Mouse (Mus musculus): Measurements from ENCODE around the gene Gm49325.

Gm49325 gene

DNA sequence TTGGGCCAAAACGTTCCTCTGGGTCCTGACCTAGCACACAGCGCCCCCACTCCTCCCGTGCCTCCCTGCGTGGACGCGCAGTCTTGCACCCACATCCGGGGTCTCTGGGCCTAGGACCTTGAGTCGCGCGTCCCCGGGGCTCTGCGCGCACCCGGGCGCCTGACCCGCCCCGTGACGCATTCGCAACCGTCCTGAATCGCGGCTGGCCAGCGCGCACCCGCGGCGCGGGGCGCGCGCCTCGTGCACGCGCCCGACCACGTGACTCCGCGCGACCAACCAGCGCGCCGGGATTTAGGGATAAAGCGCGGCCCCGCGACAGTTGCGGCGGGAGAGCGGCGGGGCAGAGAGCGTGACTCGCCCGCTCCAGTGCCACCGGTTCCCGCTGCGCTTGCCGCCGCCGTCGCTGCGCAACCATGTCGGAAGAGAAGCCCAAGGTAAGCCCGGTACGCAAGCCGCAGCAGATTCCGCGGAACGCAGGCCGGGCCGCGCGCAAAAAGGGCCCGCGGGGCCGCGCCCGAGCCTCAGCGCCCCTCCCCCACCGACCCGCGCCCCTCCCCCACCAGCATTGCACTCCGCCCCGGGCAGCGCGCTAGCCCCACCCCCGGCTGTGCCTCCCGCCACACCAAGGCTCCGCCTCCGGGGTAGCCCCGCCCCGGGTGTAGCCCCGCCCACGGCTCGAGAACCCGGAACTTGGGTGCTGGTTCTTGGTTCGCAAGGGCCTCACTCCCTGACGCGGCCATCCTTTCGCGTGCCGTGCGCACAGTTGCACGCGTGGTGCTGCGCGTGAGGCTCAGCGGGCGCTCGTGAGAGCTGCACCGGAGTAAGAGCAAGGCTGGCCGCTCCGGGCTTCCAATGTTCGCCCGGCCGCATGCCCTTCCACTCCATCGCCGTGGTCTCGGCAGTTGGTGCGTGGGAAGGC, at the start of gene Gm49325, which contains the start of gene Sumo3:
Gene Gm49325 (plus strand): TSS at position 290 of the 919 bp plus-strand sequence.
Gene Sumo3 (plus strand): TSS at position 190 of the 919 bp plus-strand sequence.
- DNase-seq (ENCODE audit: low spot score): peak; percentile 97

DNA sequence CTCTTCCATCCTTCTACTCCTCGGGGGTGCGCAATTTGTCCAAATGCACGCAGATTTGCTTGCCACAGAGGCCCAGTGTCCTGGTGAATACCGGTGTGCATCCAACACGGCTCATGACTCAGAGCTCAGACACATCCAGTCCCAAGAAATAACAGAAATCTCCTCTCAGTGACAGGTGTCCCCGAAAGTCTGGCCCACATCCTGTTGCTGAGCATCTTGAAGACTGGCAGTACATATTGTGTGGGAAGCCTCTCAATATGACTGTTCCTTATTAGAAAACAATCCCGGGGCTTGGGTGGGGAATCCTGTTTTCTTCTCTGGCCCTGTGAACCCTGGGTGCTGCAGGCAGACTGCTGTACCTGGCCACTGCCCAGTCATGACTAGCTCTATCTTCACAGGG, 49.4 kb upstream of the Gm49325 start:
- DNase-seq (ENCODE audit: low spot score): no peak

DNA sequence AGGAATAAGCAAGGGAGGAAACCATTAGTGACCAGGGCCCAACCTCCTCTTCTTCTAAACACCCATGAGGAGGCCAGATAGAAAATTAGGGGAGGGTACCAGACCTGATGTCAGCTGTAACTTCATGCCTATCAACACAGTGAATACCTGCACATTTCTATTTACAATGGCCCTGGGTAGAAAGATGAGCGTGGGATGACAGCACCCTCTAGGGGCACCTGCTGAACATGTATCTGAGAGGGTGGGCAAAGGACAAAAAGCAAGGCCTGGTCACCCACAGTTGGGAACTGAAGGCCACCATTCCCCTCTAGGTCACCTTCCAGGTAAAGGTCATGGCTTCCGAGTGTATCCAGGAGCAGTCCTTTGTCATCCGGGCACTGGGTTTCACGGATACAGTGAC, 48.4 kb upstream of the Gm49325 start:
- no peak for DNase-seq (ENCODE audit: low spot score)

DNA sequence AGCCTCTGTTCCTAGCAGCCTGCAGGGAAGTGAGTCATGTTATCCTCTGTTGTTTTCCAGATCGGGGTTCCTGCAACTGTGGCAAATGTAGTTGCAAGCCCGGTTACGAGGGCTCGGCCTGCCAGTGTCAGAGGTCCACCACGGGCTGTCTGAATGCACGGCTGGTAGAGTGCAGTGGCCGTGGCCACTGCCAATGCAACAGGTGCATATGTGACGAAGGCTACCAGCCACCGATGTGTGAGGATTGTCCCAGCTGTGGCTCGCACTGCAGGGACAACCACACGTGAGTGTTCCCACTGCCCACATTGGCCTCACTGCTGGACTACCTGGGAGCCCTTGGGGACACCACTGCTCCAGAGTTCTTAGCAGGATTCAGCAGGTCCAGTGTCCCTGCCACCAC, 45.9 kb upstream of the Gm49325 start:
- no peak for DNase-seq (ENCODE audit: low spot score)

DNA sequence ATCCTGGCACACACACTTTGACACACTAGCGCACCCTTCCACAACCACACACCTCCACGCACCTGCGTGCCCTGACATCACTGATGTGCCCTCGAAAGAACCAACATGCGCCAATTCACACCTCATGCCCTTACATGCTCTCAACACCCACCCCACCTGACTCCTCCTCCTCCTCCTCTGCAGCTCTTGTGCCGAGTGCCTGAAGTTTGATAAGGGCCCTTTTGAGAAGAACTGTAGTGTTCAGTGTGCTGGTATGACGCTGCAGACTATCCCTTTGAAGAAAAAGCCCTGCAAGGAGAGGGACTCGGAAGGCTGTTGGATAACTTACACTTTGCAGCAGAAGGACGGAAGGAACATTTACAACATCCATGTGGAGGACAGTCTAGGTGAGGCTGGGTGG, 45.2 kb upstream of the Gm49325 start:
- DNase-seq (ENCODE audit: low spot score): no peak

DNA sequence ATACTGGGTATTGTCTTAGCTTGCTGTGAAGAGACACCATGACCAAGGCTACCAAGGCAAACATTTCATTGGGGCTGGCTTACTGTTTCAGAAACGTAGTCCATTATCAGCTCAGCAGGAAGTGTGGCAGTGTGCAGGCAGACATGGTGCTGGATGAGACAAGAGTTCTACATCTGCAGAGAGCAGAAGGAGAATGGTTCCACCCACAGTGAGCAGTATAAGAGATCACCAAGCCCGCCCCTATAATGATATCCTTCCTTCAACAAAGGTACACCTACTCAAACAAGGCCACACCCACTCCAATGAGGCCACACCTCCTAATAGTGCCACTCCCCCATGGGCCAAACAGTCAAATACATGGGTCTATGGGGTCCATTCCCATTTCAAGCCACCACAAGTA, 44.5 kb upstream of the Gm49325 start:
- DNase-seq (ENCODE audit: low spot score): no peak

DNA sequence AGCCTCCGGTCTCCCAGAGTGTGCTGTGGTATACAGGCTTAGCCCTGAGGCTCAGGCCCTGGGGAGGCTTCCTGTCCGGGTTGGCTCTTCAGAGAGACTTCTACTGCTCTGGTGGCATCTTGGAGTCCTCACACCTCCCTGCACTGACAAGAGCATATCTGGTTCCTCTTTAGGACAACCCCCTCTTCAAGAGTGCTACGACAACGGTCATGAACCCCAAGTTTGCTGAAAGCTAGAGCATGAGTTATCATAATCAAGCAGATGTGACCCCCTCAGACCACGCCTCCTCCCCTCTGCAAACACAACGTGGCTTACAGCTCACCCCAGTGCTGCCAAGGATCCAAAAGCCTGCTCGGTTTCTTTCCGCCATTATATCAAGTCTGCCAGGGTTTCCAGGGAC, 41.0 kb upstream of the Gm49325 start:
- no peak for DNase-seq (ENCODE audit: low spot score)

DNA sequence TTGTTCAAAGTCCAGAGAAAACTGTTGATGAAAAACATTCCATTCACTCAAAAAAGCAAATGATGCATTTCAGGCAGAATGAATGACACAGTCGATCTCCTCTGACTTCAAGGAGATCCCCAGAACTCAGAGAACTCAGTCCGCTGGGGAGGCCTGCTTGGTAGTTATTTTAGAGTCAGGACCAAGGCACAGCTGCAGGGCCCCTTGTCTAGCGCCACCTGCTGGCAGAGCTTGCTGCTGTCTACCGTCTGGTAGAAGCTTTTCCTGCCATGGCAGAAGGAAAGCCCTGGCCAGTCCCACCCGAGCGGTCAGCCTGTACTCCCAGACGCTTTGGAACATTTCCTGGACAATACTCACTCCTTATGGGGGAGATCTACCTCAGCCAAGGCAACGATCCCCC, 39.3 kb upstream of the Gm49325 start:
- DNase-seq (ENCODE audit: low spot score): peak; percentile 80

DNA sequence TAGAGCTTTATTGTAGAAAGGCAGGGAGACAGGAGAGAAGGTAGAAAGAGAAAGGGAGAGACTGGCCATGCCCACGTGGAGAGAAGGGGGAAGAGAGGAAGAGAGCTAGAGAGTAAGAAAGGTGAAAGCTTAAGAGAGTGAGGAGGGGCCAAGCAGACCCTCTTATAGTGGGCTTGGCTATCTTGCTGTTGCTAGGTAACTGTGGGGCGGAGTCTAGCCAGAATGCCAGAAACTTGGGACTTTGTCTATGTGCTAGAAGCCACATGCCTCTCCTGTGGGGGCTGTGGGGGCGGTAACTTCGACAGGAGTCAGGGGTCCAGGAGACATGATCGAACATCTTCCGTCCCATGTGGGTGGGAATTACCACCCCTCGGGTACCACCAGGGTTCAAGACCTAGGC, 36.5 kb upstream of the Gm49325 start:
- no peak for DNase-seq (ENCODE audit: low spot score)

DNA sequence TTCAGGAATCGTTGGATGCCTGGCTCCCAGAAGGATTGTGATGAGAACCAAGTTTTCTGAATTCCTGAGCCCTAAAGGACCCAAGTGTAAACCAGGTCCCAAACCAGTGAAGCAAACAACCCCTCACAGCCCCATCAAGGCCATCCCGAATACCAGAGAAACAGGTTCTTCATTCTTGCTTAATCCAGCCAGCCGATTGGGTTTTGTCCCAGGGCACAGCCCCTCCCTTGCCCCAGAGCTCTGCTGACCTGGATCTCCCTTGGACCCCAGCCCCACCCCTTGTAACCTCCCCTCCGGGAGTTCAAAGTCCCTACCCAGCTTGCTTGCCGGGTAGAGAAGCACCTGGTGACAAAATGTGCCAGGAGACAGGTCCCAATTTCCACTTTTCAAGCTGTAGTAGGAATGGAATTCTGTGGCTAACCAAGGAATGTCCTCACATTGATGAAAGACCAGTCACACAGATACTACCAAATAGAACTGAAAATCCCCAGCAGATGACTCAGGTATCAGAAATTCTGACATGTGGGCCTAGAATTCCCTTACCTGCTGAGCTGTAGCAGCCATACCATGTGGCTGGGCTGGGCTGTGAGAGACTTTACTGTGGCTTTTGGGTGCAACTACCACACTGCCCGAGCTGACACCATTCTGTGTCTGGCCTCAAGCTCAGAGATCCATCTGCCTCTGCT, 35.9 kb upstream of the Gm49325 start:
- no peak for DNase-seq (ENCODE audit: low spot score)

DNA sequence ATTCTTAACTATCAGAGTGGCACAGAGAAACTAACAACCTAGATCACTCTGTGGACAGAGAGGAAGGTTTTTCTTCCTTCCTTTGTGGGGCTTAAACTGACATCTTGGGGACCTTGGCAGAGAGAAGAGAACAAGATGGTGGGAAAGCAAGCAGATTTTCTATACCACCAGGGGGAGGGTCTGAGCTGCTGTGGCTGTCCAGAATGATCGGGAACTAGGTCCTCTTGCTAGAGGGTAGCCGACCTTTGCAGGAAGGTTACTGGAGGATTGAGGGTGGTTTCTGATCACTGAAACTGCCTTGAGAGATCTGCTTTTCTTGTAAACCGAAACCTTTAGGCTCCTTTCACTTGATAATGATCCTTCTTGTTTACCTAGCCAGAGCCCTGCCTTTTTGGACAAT, 33.8 kb upstream of the Gm49325 start:
- DNase-seq (ENCODE audit: low spot score): no peak

DNA sequence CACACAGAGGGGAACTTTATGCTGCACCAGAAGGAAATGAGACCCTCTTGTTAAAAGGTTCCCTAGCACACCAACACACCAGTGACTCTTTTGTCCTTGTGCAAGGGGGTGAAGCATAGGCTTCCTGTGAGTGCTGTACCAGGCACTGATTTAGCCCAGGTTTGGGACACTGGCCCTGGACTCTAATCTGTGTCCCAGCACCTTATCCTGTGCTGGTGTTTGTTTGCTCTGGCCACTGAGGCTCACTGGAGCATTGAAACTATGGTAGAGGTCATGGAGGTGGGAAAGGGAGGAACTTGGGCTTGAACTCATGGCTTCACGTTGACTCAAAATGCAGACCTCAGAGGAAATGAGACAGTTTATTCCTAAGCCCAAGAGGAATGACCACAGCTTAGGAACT, 32.8 kb upstream of the Gm49325 start:
- DNase-seq (ENCODE audit: low spot score): no peak

DNA sequence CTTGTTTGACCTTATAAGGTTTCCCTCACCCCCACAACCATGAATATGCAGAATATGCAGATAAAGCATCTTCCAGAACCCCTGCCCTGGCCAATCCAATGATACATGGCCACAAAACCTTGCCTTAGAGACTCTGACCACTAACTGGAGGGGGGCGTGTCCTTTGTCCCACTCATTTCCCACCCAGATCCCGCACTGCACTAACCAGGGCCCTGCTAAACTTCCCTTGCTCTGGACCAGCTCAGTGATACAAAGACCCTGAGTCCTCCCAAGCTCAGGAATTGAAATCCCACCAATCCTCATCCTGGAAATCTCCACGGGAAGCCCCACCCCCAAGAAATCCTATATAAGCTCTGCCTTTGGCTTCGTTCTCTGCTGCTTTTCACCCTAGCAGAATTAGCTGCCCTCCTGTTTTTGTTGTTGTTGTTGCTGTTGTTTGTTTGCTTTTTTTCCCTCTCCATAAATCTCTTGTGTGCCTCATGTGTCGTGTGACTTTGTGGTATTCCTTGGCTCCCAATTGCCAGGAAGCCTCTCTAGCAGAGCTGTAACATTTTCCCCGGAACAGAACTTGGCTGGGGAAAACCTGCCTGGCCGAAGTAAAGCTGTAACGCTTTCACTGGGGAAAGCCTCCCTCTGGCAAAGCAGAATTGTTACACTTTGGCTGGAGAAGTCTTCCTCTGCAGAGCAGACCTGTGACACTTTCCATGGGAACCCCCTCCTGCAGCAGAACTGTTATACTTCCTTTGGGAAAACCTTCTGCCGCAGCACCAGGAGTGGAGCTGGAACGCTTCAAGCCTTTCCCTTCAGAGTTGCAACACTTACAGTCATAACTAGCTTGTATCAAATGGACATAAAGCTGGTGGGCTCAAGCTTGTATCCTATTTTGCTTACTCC, 25.7 kb upstream of the Gm49325 start:
- peak; percentile 62 for DNase-seq (ENCODE audit: low spot score)

DNA sequence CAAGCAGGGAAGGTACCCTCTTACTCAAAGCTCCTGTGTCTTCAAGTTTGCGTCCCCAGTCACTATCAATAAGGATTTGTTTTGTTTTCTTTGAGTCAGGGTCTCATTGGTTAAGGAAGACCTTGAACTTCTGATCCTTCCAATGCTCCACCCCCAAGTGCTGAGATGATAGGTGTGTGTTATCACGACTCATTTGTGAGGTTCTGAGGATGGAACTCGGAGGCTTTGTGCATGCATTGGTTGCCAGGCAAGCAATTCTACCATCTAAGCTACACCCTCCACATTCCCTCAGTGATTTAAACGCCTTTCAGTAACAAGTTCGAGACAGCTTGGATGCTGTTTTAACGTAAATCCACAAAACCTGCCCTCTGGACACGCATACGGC, 25.0 kb upstream of the Gm49325 start:
- DNase-seq (ENCODE audit: low spot score): no peak

DNA sequence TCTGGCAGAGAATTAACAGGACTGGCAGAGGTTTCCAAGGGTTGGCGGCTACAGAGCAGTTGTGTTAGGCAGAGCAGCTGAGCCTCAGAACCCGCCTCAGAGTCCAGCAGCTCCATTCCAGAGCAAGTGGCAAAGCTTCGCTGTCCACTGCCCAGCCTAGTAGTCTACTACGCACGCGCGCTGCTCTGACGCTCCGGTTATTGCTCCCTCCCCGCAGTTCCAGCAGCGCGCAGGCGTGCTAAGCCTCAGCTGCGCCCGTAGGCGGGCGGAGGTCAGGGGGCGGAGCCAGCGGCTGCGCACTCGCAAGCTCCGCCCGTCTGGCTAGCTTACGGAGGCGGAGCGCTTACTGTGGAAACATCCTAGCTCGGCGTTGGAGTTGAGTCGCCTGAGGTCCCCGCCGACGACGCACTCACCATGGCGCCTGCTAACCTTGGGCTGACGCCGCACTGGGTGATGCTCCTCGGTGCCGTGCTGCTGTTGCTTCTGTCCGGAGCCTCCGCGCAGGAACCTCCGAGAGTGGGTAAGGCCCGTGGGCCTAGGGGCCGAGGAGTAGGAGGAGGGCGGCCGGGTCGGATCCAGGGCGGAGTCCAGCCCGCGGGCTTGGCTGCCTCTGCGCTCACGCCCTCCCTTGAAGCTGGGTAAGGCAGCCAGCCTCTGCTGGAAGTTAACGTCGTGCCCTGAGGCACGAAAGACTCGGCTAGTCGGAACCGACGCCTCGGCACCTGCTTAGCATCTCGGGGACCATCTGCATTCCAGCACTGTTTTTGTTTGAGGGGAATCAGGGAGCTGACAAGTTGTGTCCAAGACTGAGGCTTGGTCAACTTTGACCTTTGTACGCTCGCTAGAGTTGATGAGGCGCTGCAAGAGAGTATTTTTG, 24.4 kb upstream of the Gm49325 start, which contains the start of gene Pttg1ip:
Gene Pttg1ip (plus strand): TSS at position 313 of the 877 bp plus-strand sequence.
- peak; percentile 96 for DNase-seq (ENCODE audit: low spot score)

DNA sequence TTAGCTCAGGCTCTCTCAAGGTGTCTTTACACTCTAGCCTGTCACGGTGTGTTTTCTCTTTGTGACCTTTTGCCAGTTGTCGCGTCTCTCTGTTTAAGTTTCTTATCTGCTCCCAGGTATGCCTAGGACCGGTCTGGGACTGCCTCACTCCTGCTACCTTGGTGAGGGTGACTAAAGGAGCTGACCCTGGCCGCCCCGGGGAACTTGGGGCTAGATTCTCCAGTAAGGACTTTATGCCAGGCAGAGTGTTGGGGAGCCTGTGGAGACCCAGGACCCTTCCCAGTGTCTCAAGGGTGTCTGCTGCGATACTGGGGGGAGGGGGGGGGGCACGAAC, 23.7 kb upstream of the Gm49325 start:
- no peak for DNase-seq (ENCODE audit: low spot score)

DNA sequence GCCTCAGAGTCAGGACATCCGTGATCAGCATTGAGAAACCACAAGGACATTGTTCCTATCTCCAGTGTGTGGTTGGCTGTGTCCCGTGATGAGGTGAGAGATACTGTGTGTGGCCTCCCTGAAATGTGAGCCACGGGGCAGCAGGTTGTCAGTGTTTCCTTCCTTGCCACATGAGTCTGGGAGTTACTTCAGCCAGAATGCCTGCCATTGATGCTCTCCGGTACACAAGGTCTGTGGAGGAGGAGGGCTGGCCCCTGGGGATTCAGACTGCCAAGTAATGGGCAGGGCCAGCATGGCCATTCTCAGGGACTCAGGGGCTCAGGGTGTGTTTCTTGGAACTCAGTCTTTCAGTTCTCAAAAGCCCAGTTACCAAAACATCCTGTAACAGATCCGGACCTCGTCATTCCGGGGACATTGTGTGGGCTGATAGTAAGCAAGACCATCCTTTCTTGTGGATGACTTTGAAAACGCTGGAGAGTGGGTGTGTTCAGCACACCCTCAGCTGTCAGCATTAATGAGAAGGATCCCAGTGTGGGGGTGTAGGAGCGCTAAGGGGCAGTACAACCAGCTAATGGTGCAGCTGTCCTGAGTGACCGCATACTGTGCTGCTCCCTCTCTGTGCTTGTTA, 22.1 kb upstream of the Gm49325 start:
- peak; percentile 39 for DNase-seq (ENCODE audit: low spot score)

DNA sequence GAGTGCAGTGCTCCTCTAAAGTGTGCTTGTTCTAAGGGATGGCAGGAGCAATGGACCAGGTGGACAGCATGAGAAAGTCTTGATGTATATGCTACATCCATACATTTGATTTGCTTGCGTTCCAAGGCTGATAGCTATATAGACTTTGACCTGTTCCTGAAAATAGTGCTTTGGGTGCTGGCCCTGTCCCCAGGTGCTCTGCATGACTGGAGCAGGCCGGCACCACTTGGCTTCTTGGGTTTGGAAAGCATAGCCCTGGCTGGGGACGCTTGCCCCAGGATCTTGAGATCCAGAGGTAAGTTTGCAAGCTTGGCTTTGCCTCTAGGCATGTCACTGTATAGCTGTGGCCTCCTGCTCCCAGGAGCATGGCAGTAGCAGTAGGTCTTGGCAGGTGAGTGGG, 19.4 kb upstream of the Gm49325 start:
- DNase-seq (ENCODE audit: low spot score): no peak

DNA sequence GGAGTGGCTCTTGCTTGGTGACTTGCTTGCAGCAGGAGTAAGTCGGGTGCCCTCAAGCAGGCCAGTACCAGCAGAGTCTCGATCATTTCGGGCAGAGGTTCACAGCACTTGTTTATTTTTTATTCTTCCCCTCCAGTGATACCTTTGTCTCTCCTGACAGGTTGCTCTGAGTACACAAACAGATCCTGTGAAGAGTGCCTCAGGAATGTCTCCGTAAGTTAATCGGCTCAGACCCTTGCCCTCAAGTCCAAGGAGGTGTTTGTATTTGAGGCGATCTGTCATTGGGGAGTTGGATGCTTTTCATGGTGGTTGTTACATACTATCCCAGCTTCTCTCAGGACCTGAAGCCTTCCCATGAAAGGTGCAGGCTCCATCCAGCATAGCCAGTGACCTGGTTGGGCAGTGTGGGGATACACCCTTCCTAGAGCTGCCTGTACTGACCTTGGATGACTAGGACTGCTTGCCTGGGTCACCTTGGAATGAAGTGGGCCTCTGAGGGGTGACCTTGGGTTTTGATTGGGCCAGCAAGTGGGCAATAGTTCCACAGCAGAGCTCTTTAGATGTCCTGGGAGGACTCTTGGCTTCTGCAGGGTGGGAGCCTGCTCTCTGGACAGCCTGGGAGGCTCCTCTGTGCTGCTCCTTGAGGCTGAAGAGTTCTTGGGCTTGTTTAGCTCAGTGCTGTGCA, 18.8 kb upstream of the Gm49325 start:
- DNase-seq (ENCODE audit: low spot score): no peak

DNA sequence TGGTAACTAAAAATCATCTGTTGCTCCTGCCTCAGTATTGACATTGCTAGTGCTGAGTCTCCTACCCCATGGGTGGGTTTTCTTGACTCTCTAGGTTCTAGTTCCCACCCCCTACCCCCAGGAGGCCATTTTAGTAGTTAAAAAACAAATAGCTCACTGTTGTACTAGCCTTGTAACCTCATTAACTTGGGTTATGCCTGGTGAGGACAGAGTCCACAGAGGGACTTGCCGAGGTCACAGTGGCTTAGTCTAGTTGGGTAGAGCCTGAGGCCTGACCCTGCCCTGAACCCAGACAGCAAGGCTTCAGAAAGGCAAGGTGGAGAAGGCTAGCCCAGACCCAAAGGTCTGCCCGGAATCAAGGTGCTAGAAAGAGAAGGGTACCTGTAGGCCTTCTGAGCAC, 18.0 kb upstream of the Gm49325 start:
- DNase-seq (ENCODE audit: low spot score): no peak

Data from testis, postnatal 14 days (tissue).